Mouse (Mus musculus) liver, postnatal 0 days (tissue): ENCODE measurements around the gene Rrp7a. TPM values are rescaled to one million over a fixed set of nuclear protein-coding genes. Genes with fewer than 3 reads are reported as not detected.
A peak's percentile ranks its signal among the peaks of the same experiment; 100 is the strongest.

Experiments used
- ATAC-seq: fragments of 200-750 bp; cut with Nextera tagmentation; 2 replicates; pipeline ENCODE4 v1.8.0; 2017; ENCODE audit warnings: mild to moderate bottlenecking, moderate library complexity
- DNase-seq: peaks from one replicate; pipeline ENCODE4 v3.0.0-alpha.2; 2016
- H3K27ac ChIP-seq: fragments of 300-500 bp; sonication (generic); 2 replicates; pipeline ENCODE4 v1.5.1; 2014; ENCODE audit warnings: antibody characterized with exemption, moderate library complexity, mild to moderate bottlenecking, low read depth
- H3K27me3 ChIP-seq: fragments of 300-500 bp; sonication (generic); 2 replicates; pipeline ENCODE4 v1.6.1; 2014; ENCODE audit warnings: low read length, control low read depth, mixed read lengths; ENCODE audit not compliant: insufficient read depth
- H3K36me3 ChIP-seq: fragments of 300-500 bp; sonication (generic); replicated peaks from 2 replicates; pipeline ENCODE4 v1.6.1; 2014; ENCODE audit warnings: mild to moderate bottlenecking, control low read depth, low read length, moderate library complexity, mixed read lengths; ENCODE audit not compliant: insufficient read depth
- H3K4me1 ChIP-seq: fragments of 300-500 bp; sonication (generic); 2 replicates; pipeline ENCODE4 v1.6.1; 2014; ENCODE audit warnings: antibody characterized with exemption, mild to moderate bottlenecking, control low read depth; ENCODE audit not compliant: insufficient read depth
- H3K4me2 ChIP-seq: fragments of 300-500 bp; sonication (generic); 2 replicates; pipeline ENCODE4 v1.6.1; 2014; ENCODE audit warnings: low read depth, mild to moderate bottlenecking, low read length, moderate library complexity, mixed read lengths
- H3K4me3 ChIP-seq: fragments of 300-500 bp; sonication (generic); 2 replicates; pipeline ENCODE4 v1.5.1; 2014; ENCODE audit warnings: low read depth, low read length
- H3K9ac ChIP-seq: fragments of 300-500 bp; sonication (generic); replicated peaks from 2 replicates; pipeline ENCODE4 v1.6.1; 2014; ENCODE audit warnings: mild to moderate bottlenecking, moderate library complexity
- H3K9me3 ChIP-seq: fragments of 300-500 bp; sonication (generic); 2 replicates; pipeline ENCODE4 v1.6.1; 2016; ENCODE audit warnings: mild to moderate bottlenecking, control low read depth, low read length, mixed read lengths
- CTCF ChIP-seq: sonication (generic); IDR thresholded peaks from 2 replicates; pipeline ENCODE4 v1.5.1; 2016; ENCODE audit warnings: antibody characterized with exemption, low read depth
- EP300 ChIP-seq: IDR thresholded peaks from 2 replicates; pipeline ENCODE4 v1.6.1; 2016; ENCODE audit warnings: antibody characterized with exemption, low read depth, mild to moderate bottlenecking
- WGBS: fragments of 180-500 bp; shearing (Covaris S2); extraction: QIAGEN DNeasy Blood & Tissue Kit; methylation state at CpG from one replicate; pipeline ENCODE4 v1.1.7; 2014; ENCODE audit not compliant: insufficient replicate concordance; 5-methylcytosine and 5-hydroxymethylcytosine counted together
- polyA plus RNA-seq: library from polyadenylated mRNA; unstranded; fragments of >200 nt; fragmentation: Nextera tagmentation; extraction: Ambion mirVana; gene quantifications from 2 replicates; pipeline ENCODE4 v1.2.1, GENCODE M21; 2015

Rrp7a gene
- polyA plus RNA-seq, 1 experiment from 2014 or later = 16.0 TPM

DNA sequence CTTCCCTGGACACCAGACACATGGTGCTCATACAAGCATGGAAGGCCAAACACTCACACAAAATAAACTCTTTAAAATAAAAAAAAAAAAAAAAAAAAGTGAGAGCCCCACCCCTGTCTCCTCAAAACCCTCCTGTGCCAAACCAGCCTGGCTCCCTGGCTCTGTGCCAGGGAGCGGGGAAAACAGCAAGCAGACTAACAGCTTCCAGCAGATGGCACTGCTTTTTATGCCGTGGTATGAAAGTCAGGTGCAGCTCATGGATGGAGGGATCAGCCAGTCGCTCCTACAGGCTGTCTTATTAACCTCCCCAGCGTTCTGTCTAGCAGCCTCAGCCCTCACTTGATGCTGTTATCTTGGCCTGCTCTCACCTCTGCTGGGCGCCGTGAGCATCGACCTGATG lies 4.2 kb downstream of the Rrp7a start:
- peak; percentile 55 for TF ChIP-seq CTCF
- no peak for TF ChIP-seq EP300
- ATAC-seq (no peak), DNase-seq (peak; percentile 46)
- no peak overlapping the region for H3K4me3 ChIP-seq
- no peak overlapping the region for H3K27ac ChIP-seq
- no peak overlapping the region for H3K9ac ChIP-seq
- peaks cover 36% of the 10 kb centered on the region for H3K36me3 ChIP-seq
- peaks cover 4% of the 10 kb centered on the region; the same call in 1 of the 2 replicates for H3K4me1 ChIP-seq
- H3K4me2 ChIP-seq = no peak overlapping the region
- no peaks in the 10 kb centered on the region for H3K9me3 ChIP-seq
- 63% methylated on average over 7 of the region's 7 CpGs for WGBS
- no peaks in the 10 kb centered on the region for H3K27me3 ChIP-seq

DNA sequence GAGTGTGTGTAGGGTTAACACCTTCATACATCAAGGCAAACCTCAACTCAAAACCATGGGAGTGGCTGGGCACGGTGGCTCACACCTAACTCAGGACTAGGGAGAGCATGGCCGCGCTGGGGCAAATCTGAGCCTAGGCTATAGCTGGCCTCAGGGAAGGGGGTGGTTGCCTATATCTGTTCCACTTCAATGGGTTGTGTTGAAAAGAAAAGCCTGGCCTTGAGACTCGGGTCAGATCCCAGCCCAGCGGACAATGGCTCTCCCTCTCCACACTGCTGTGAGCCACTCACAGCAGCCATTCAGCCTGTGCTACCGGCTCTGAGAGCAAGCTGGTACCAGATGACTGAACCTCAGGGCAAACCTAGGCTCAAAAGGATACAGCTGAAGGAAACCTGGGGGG lies 7.5 kb downstream of the Rrp7a start:
- ATAC-seq = no peak
- DNase-seq = no peak
- TF ChIP-seq EP300 (no peak), CTCF (no peak)
- no peak overlapping the region for H3K27ac ChIP-seq
- no peaks in the 10 kb centered on the region for H3K27me3 ChIP-seq
- H3K36me3 ChIP-seq = peaks cover 34% of the 10 kb centered on the region
- no peak overlapping the region for H3K4me2 ChIP-seq
- 88% methylated on average over 6 of the region's 6 CpGs for WGBS
- H3K9me3 ChIP-seq = no peaks in the 10 kb centered on the region
- H3K4me3 ChIP-seq = no peak overlapping the region
- H3K9ac ChIP-seq = no peak overlapping the region
- peaks cover 3% of the 10 kb centered on the region for H3K4me1 ChIP-seq

DNA sequence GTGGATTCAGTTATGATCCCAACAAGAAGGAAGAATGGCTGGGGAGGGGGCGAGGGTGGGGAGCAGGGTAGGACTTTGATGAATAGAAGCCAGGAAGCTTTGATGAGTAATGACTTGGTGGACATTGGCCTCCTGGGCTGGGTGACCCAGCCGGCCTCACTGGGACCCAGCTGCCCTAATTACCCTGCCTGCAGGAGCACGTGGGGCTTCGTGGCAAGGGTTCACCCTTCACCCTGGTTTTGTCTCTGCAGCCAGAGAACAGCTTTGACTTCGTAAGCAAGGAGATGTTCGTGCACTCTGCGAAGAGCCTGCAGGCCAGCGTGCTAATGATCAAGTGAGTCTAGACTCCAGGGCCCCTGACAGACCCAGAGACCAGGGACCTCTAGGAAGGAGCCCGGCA lies 8.5 kb downstream of the Rrp7a start:
- no peaks in the 10 kb centered on the region for H3K27me3 ChIP-seq
- 83% methylated on average over 9 of the region's 9 CpGs for WGBS
- DNase-seq = no peak

DNA sequence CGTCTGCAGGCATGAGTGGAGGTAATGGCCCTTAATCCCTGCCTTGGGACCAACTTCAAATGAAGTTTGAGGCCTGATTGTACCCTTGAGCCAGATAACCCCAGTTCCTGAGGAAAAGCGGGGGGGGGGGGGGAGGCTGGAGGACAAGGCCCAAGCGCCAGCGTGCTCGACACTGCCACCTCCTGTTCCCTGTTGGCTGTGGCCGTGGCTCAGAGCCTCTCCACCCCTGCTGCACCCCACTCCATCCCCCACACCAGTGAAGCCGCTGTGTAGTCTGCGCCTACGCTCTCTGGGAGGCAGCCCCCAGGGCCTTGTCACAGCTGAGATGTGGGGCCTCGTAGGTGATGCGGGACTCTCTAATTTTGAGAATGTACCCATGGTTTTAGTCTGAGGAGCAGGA lies 9.7 kb downstream of the Rrp7a start:
- H3K4me1 ChIP-seq = peaks cover 3% of the 10 kb centered on the region
- 12% methylated on average over 10 of the region's 11 CpGs for WGBS
- H3K9me3 ChIP-seq = no peaks in the 10 kb centered on the region
- no peak overlapping the region for H3K4me2 ChIP-seq
- peak; percentile 78 for DNase-seq
- H3K27me3 ChIP-seq = no peaks in the 10 kb centered on the region
- H3K27ac ChIP-seq = no peak overlapping the region
- H3K36me3 ChIP-seq = peaks cover 19% of the 10 kb centered on the region
- no peak overlapping the region for H3K9ac ChIP-seq
- peak; percentile 79 for ATAC-seq
- H3K4me3 ChIP-seq = no peak overlapping the region
- TF ChIP-seq CTCF (peak; percentile 76), EP300 (no peak)

More for the DNA sequence above, 8.5 kb downstream of the Rrp7a start:
- H3K27ac ChIP-seq = no peak overlapping the region
- peaks cover 28% of the 10 kb centered on the region for H3K36me3 ChIP-seq
- H3K9me3 ChIP-seq = no peaks in the 10 kb centered on the region
- TF ChIP-seq CTCF (no peak), EP300 (no peak)
- ATAC-seq = no peak
- no peak overlapping the region for H3K4me3 ChIP-seq
- no peak overlapping the region for H3K4me2 ChIP-seq
- no peak overlapping the region for H3K9ac ChIP-seq
- H3K4me1 ChIP-seq = peaks cover 3% of the 10 kb centered on the region

DNA sequence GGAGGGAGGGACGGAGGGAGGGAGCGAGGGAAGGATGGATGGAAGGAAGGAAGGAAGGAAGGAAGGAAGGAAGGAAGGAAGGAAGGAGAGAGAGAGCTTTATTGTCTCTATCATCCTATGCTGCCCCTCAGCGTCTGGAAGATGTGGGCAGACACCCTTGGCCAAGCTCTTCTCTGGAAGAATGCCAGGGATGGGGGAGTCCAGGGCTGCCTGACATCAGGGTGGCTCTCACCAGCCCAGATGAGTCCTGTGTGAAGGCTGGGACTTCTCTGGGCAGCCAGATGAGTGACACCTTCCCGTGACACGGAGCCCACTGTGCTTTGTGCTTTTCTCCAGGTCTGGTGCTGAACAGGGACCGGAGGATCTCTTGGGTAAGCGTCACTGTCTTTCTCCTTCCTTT lies 10.7 kb downstream of the Rrp7a start:
- no peaks in the 10 kb centered on the region for H3K9me3 ChIP-seq
- 83% methylated on average over 7 of the region's 7 CpGs for WGBS
- H3K4me1 ChIP-seq = peaks cover 3% of the 10 kb centered on the region
- no peak for ATAC-seq
- no peak for TF ChIP-seq CTCF
- no peak for TF ChIP-seq EP300
- DNase-seq = no peak
- no peak overlapping the region for H3K4me2 ChIP-seq
- H3K27me3 ChIP-seq = no peaks in the 10 kb centered on the region
- H3K4me3 ChIP-seq = no peak overlapping the region
- H3K9ac ChIP-seq = no peak overlapping the region
- H3K27ac ChIP-seq = no peak overlapping the region
- H3K36me3 ChIP-seq = peaks cover 10% of the 10 kb centered on the region

DNA sequence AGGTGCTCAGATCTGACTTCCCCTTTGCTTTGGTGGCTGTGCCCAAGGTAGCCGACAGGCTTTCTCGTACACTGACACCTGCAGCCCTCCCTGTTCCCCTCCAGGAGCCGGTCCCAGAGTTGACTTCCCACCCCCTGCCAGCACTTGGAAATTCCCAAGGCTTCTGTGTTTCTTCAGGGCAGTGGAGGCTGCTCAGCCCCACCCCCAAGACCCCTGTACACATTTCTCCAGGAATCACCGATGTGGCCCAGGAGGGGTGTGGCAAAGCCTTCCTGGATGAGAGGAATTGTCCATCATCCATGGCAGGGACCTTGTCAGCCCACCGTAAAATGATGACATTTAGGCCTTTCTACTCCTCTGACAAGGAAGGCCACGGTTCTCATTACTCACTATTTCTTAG lies 11.3 kb downstream of the Rrp7a start:
- Histone ChIP-seq H3K27ac (no peak overlapping the region), H3K4me3 (no peak overlapping the region), H3K4me1 (peaks cover 3% of the 10 kb centered on the region), H3K36me3 (peaks cover 8% of the 10 kb centered on the region; the same call in 1 of the 2 replicates), H3K9me3 (no peaks in the 10 kb centered on the region), H3K4me2 (no peak overlapping the region), H3K27me3 (no peaks in the 10 kb centered on the region), H3K9ac (no peak overlapping the region)
- ATAC-seq (no peak), DNase-seq (no peak)
- TF ChIP-seq CTCF = no peak
- 78% methylated on average over 6 of the region's 6 CpGs for WGBS

DNA sequence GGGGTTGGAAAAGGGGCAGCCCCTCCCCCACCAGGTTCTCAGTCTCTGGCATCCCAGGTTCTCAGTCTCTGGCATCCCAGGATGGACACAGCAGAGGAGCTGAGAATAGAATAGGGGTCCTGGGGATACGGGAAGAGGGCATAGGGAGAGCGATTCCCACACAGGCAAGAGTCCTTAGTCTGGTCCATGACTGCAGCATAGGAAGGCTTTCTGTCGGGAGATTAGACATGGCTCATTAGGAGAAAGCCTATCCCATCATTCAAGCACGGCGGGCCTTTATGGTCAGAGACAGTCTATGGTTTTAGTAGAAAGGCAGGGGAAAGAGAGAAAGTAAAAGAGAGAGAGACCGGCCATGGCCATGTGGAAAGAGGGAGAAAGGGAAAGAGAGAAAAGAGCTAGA lies 14.8 kb downstream of the Rrp7a start:
- no peak overlapping the region for H3K27ac ChIP-seq
- H3K4me3 ChIP-seq = no peak overlapping the region
- DNase-seq (no peak), ATAC-seq (no peak)
- no peak overlapping the region for H3K9ac ChIP-seq
- no peaks in the 10 kb centered on the region; the same call in 1 of the 2 replicates for H3K4me1 ChIP-seq
- TF ChIP-seq CTCF (no peak), EP300 (no peak)
- H3K4me2 ChIP-seq = no peak overlapping the region
- 75% methylated on average over 6 of the region's 6 CpGs for WGBS
- 0 out of 2 replicates have a peak, but pooled peaks cover 4% of the 10 kb centered on the region for H3K36me3 ChIP-seq
- H3K27me3 ChIP-seq = no peaks in the 10 kb centered on the region
- H3K9me3 ChIP-seq = no peaks in the 10 kb centered on the region
